Comparison of ENCODE assay signal across 8 mouse cellular contexts in genomic region chr10:59969821-59970449, GRCm38 (mm10). TPM values are rescaled to one million over a fixed set of nuclear protein-coding genes. Genes with fewer than 3 reads are reported as not detected.
A peak's percentile ranks its signal among the peaks of the same experiment; 100 is the strongest.
DNase-seq lines count a peak whose midpoint lies in the region; ATAC-seq lines count a peak whose summit lies in the region.

No protein-coding gene starts in this region.

- peak overlapping the region; percentile 92 for H3K27ac ChIP-seq in hindbrain, embryonic 11.5 days (ENCODE audit: low read depth, low read length)

- H3K27me3 ChIP-seq in hindbrain, embryonic 11.5 days (ENCODE audit: control insufficient read depth, insufficient read depth, low read length) = no peaks in the 10 kb centered on the region

- peak overlapping the region; percentile 71 for H3K4me2 ChIP-seq in hindbrain, embryonic 11.5 days (replicated peaks; ENCODE audit: low read depth, low read length)

- peak; percentile 52 for ATAC-seq in hindbrain, embryonic 11.5 days (ENCODE audit: low FRiP score)
- no peak for ATAC-seq in activated CD4-positive, CD25-positive, alpha-beta regulatory T cell, adult 4 months

- peak overlapping the region; percentile 48 for H3K4me3 ChIP-seq in hindbrain, embryonic 11.5 days (ENCODE audit: low read depth, low read length)

- no peaks in the 10 kb centered on the region for H3K36me3 ChIP-seq in hindbrain, embryonic 11.5 days (ENCODE audit: control insufficient read depth, insufficient read depth, low read length)

- DNase-seq in ZHBTc4 (ENCODE audit: low read depth, low spot score) = peak; percentile 37
- peak; percentile 78 for DNase-seq in cerebellum, adult 8-10 months
- peak; percentile 72 for DNase-seq in forelimb bud, embryonic 11.5 days (ENCODE audit: low read depth, low spot score)
- peak; percentile 84 for DNase-seq in hindbrain, embryonic 11.5 days (ENCODE audit: low spot score)
- DNase-seq in layer of hippocampus, postnatal 14 days (ENCODE audit: low spot score in 2 of 2) = peak; percentile 57 to 86
- DNase-seq in lung, postnatal 36 days = peak; percentile 94
- peak; percentile 49 to 81 for DNase-seq in right cerebral cortex, adult 2 months (ENCODE audit: low spot score in 2 of 2)

- H3K9ac ChIP-seq in hindbrain, embryonic 11.5 days (ENCODE audit: low read depth, low read length) = peak overlapping the region; percentile 94

- H3K9me3 ChIP-seq in hindbrain, embryonic 11.5 days (ENCODE audit: control insufficient read depth, low read length) = no peaks in the 10 kb centered on the region

- peaks cover 16% of the 10 kb centered on the region for H3K4me1 ChIP-seq in hindbrain, embryonic 11.5 days (replicated peaks; ENCODE audit: control insufficient read depth, insufficient read depth, low read length)

- WGBS in hindbrain, embryonic 11.5 days = under 1% methylated on average over 25 of the region's 25 CpGs

RNA-seq across cellular contexts. Expression of gene Ddit4, which starts 18.3 kb away (rescaled TPM):
- 4.6 and 5.5 TPM in 2 replicates for polyA plus RNA-seq in hindbrain, embryonic 11.5 days (2014; fragmentation: Nextera tagmentation; extraction: Ambion mirVana)
- total RNA-seq in layer of hippocampus, postnatal 14 days (2021) = 100 to 1,000 TPM in 1 of 2 experiments, 10 to 100 TPM in 1; 99.5 to 106 TPM
- 10 to 100 TPM; 17.5 to 31.2 TPM for polyA plus RNA-seq in activated CD4-positive, CD25-positive, alpha-beta regulatory T cell, adult 4 months (2017; shearing (Covaris generic))

RNA-seq across cellular contexts. Expression of gene Ascc1, which starts 32.7 kb away (rescaled TPM):
- 41.1 and 42.9 TPM in 2 replicates for polyA plus RNA-seq in hindbrain, embryonic 11.5 days (2014; fragmentation: Nextera tagmentation; extraction: Ambion mirVana)
- total RNA-seq in layer of hippocampus, postnatal 14 days (2021) = 10 to 100 TPM; 18.4 to 19.1 TPM
- 10 to 100 TPM; 49.6 to 50.2 TPM for polyA plus RNA-seq in activated CD4-positive, CD25-positive, alpha-beta regulatory T cell, adult 4 months (2017; shearing (Covaris generic))

RNA-seq across cellular contexts. Expression of gene Anapc16, which starts 33.0 kb away (rescaled TPM):
- 97.1 and 115 TPM in 2 replicates for polyA plus RNA-seq in hindbrain, embryonic 11.5 days (2014; fragmentation: Nextera tagmentation; extraction: Ambion mirVana)
- 10 to 100 TPM; 67.4 to 69.2 TPM for total RNA-seq in layer of hippocampus, postnatal 14 days (2021)
- 100 to 1,000 TPM in 1 of 2 experiments, 10 to 100 TPM in 1; 89.7 to 110 TPM for polyA plus RNA-seq in activated CD4-positive, CD25-positive, alpha-beta regulatory T cell, adult 4 months (2017; shearing (Covaris generic))

Comparison
In these comparisons a context has a peak if more than half of its experiments do, and no peak if none do; other contexts are left out.
1. DNase-seq: peak in every context shown above with its lines; median percentile 94 in lung, postnatal 36 days; 84 in hindbrain, embryonic 11.5 days; 78 in cerebellum, adult 8-10 months; 72 in forelimb bud, embryonic 11.5 days; 72 in layer of hippocampus, postnatal 14 days; 65 in right cerebral cortex, adult 2 months; 37 in ZHBTc4.